Mouse (Mus musculus) ovary, adult 18-20 months (tissue): Measurements from ENCODE around the gene Zfp217.
A peak's percentile ranks its signal among the peaks of the same experiment; 100 is the strongest.

ENCODE experiments used
- DNase-seq: peaks from one replicate; pipeline ENCODE4 v3.0.0; 2022; ENCODE audit warnings: low spot score, mixed read lengths

Zfp217 gene

DNA sequence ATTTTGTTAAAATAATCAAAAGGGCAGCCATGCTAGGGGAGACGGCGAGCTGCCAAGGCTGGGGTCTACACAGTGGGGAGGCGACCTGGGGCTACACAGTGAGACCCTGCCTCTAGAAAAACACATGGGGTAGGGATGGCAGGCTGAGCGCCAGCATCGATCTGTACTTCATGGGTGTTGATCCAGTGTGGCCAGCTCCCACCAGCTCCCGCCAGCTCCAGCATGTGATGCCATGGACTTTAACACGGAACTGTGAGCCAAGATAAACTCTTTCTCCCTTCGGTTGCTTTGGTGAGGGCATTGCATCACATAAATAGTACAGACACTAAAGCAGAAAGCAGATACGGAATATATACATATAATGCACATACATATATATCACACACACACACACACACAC is 53.0 kb downstream of the Zfp217 start:
- DNase-seq, result no peak

DNA sequence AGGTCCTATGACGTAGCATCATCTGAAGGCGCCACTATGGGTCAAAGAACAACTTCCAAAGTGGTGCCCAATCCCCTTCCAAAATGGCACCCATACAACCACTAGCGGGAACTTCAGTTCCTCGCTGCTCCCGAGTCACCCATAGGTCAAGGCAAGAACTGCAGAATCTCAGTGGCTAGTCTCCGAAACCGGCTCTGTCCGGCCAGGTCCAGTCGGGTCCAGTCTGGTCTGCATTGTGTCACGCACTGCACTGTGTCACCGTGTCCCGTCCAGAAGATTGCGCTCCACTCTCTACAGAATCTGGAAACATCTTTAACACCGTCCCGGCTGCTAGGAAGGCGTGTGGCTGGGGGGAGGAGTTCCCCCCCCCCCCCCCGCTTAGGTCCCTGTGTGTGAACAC is 53.7 kb downstream of the Zfp217 start:
- DNase-seq, result no peak

DNA sequence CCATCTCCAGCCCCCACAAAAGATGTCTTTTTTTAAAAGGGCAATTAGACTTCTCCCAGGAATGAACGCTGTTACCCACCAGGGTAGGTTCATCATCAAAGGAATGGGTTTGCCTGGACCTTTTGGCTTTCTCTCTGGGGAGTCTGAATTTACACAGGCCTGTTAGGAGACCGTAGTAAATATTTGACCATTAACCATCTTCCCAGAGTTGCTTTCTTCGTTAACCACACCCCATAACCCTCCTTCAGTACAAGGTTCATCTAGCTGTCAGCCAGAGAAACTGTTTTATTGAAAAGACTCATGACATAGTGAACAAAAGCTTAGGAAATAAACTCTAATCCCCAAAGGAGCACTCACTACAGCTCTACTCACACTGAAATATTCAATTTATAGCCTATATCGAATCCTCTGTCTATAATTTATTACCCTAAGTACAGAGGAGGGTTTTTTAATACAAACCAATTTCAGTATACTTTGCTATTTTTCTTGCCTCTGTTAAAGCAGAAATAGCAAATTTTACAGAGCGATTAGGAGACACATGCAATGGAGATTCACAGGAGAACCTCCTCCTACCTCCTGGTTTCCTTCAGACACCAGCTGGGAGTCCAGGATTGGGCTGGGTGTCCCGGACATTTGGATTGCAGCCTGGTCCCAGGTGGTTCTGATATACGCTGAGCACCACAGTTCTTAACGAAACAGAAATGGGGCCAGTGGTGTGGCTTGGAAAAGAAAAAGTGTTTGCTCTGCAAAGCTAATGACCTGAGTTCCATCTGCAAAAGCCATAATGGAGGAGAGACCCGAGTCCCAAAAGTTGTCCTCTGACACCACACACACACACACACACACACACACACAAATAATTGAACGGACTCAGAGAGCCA is 56.1 kb downstream of the Zfp217 start:
- DNase-seq, result no peak

DNA sequence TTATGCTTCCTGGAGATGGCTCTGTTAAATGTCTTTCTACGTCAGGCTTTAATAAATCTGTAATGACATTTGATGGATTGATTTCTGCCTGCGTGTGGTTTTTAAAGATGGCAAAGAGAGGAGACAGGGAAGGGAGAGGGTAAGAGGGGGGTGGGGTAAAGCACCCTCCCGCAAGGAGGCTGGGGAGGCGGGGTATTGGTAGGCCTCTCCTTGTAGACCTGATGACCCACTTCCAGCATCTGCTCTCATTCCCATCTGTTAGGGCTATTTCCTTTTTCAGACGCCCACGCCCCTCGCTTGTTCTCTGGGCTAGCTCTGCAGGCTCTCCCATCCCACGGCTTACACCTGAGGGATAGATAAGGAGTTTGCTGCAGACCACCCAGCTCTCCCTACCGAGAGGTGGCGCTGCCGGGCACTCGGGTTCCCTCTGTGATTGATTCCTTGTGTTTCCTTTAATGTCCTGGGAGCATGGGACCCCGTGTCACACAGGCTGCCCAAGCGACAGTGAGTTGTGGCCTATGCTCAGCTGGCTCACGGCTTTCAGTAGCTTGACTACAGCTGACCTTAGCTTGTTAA is 69.4 kb downstream of the Zfp217 start:
- DNase-seq, result no peak

DNA sequence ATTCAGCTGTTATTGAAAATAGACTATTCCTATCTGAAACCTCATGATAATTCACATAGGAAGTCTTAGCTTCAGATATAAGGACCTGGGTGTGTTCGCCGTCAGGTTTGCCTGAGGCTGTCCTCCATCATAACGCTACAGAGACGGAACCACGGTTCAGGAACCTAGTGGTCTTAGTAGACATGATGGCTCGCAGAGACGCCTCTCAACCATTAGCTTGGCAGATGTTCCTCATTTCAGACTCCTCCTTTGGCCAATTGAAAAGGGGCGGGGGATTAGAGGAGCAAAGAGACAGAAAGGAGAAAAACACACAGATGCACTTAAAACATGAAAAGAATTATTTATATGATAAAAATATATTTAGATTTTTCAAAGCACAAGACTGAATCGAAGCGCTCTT is 69.9 kb downstream of the Zfp217 start:
- no peak for DNase-seq

DNA sequence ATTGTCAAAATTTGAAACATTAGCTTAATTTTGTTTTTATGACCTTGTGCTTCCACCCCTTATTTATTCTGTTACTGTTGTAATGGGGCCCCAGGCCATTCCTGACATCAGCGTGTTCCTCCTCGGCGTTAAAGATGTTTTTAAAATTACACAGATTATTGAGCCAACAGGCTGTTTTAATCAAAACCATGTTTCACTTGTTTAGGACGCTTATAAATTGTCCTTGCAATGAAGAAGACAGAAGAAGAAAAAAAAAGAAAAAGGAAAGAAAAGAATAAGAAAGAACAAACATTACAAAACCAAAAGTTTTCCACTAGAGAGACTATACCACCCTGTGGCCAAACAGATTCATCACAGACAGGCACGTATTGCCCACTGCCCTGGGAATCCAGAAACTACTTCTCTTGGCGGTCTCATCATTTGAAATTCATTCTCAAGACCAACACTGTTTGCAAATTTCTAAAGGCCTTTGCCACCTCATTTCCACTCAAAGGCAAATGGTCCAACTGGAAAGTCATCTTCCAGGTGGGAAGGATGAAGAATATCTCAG is 70.9 kb downstream of the Zfp217 start:
- DNase-seq, result no peak

DNA sequence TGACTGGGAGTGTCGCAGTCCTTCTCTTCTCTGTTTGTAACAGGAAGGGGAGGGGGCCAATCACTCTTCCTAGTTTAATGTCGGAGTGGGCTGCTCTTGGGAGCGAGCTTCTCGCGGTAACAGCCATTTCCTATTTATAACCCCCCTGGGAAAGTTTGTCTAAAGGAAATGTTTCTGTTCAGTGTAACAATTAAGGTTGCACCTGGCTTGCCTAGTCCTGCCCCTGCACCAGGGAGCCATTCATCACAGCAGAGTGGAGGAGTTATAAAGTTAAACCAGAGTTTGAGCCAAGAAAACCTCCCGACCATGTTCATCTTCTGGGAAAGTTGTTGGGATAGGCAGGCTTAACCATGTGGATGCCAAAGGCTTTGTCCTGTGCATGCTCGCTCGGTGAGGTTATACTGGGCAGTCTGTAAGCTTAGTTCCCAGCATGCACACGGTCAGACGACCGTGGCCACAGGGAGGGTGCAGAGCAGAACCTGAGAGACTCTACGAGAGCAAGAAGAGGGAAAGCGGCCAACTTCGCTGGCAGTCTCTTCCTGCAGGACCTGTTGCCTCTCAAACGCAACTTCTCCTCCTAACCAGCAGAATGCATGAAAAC is 77.2 kb downstream of the Zfp217 start:
- peak; percentile 24 for DNase-seq

DNA sequence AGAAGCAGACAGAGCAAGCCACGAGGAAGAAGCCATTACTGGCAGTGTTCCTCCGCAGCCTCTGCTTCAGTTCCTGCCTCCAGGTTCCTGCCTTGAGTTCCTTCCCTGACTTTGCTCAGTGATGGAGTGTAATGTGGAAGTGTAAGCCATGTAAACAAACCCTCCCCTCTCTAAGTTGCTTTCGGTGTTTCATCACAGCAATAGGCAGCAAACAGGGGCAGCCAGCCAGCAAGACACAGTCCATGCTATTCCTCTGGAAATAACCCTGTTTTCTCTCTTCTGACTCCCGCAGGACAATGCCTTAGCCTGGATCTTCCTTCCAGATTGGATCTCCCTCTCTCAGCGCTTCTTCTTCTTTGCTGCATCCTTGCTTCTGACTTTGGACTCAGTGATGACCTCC is 77.9 kb downstream of the Zfp217 start:
- no peak for DNase-seq

DNA sequence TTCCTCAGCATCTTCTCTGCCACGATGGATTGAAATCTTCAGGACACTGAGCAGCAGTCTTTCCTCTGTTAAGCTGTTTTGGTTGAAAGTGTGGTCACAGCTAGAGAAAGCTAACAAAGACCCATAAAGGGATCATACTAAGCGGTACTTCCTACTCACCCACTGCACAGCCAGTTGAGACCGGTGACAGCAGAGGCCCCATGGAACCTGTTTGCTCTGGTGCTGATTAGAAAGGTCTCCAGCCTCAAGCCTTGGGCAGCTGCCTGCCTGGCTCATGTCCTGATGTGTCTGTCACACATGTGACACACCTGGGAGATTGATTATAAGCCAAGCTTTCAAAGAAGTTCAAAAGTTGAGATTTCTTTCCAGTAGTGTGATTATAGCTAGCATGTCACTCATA is 85.5 kb downstream of the Zfp217 start:
- DNase-seq, result no peak

DNA sequence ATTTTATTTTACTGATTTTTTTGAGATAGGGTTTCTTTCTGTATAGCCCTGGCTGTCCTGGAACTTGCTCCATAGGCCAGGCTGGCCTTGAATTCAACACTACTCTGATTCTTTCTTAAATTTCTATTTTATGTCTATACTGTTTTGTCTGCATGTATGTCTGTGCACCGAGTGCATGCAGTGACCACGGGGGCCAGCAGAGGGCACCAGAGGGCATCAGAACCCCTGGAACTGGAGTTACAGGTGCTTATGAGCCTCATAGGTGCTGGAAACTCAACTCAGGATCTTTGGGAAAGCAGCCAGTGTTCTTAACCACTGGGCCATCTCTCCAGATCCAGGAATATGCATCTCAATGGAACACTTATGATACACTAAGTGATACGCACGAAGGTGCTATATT is 87.8 kb downstream of the Zfp217 start:
- no peak for DNase-seq

DNA sequence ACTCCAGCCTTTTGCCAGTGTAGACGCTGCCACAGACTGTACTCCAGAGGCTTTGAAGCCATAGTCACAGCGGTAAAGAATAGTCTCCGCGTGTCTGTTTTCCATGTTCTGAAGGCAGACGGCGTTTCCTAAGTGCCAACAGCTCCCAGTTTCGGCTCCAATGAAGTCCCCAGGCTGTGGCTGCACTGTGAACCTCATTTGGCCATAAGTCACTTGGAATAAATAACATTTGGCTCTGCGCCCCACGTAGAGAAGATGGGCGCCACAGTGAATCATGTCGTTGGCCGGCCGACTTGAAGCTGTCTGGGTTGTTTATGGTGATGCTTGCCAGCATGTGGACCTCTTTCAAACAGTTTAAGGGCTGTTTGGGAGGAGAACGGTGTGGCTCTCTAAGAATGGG is 89.1 kb downstream of the Zfp217 start:
- no peak for DNase-seq
